Mouse (Mus musculus) neural tube, embryonic 14.5 days (tissue): ENCODE data around the gene Bub1. TPM values are rescaled to one million over a fixed set of nuclear protein-coding genes. Genes with fewer than 3 reads are reported as not detected.

Experiments used
- ATAC-seq: fragments of 200-750 bp; cut with Nextera tagmentation; 2 replicates; pipeline ENCODE4 v1.8.0; 2017; ENCODE audit warnings: low read depth, mild to moderate bottlenecking, moderate TSS enrichment, moderate library complexity
- H3K27ac ChIP-seq: fragments of 300-500 bp; sonication (generic); 2 replicates; pipeline ENCODE4 v1.5.1; 2014; ENCODE audit warnings: low read depth, mild to moderate bottlenecking, control low read depth, low read length, moderate library complexity, mixed read lengths
- H3K27me3 ChIP-seq: fragments of 300-500 bp; sonication (generic); 2 replicates; pipeline ENCODE4 v1.6.1; 2014; ENCODE audit warnings: low read length; ENCODE audit not compliant: control insufficient read depth, insufficient read depth
- H3K36me3 ChIP-seq: fragments of 300-500 bp; sonication (generic); 2 replicates; pipeline ENCODE4 v1.6.1; 2014; ENCODE audit warnings: low read length, mixed read lengths; ENCODE audit not compliant: control insufficient read depth, insufficient read depth
- H3K4me1 ChIP-seq: fragments of 300-500 bp; sonication (generic); 2 replicates; pipeline ENCODE4 v1.6.1; 2014; ENCODE audit warnings: low read length; ENCODE audit not compliant: control insufficient read depth, insufficient read depth
- H3K4me2 ChIP-seq: fragments of 300-500 bp; sonication (generic); 2 replicates; pipeline ENCODE4 v1.6.1; 2014; ENCODE audit warnings: mild to moderate bottlenecking, low read depth, low read length, control low read depth
- H3K4me3 ChIP-seq: fragments of 300-500 bp; sonication (generic); 2 replicates; pipeline ENCODE4 v1.5.1; 2014; ENCODE audit warnings: low read depth, low read length, control low read depth, mixed read lengths
- H3K9ac ChIP-seq: fragments of 300-500 bp; sonication (generic); replicated peaks from 2 replicates; pipeline ENCODE4 v1.6.1; 2014; ENCODE audit warnings: low read depth, mild to moderate bottlenecking, control low read depth, low read length, mixed read lengths
- H3K9me3 ChIP-seq: fragments of 300-500 bp; sonication (generic); 2 replicates; pipeline ENCODE4 v1.6.1; 2016; ENCODE audit warnings: low read length; ENCODE audit not compliant: control insufficient read depth
- WGBS: fragments of 180-500 bp; shearing (Covaris S2); extraction: QIAGEN DNeasy Blood & Tissue Kit; methylation state at CpG from one replicate; pipeline ENCODE4 v1.1.7; 2014; 5-methylcytosine and 5-hydroxymethylcytosine counted together
- polyA plus RNA-seq: library from polyadenylated mRNA; unstranded; fragments of >200 nt; fragmentation: Nextera tagmentation; extraction: Ambion mirVana; gene quantifications from 2 replicates; pipeline ENCODE4 v1.2.1, GENCODE M21; 2014

Gene Bub1
- polyA plus RNA-seq: 1.9 and 2.8 TPM in 2 replicates

DNA sequence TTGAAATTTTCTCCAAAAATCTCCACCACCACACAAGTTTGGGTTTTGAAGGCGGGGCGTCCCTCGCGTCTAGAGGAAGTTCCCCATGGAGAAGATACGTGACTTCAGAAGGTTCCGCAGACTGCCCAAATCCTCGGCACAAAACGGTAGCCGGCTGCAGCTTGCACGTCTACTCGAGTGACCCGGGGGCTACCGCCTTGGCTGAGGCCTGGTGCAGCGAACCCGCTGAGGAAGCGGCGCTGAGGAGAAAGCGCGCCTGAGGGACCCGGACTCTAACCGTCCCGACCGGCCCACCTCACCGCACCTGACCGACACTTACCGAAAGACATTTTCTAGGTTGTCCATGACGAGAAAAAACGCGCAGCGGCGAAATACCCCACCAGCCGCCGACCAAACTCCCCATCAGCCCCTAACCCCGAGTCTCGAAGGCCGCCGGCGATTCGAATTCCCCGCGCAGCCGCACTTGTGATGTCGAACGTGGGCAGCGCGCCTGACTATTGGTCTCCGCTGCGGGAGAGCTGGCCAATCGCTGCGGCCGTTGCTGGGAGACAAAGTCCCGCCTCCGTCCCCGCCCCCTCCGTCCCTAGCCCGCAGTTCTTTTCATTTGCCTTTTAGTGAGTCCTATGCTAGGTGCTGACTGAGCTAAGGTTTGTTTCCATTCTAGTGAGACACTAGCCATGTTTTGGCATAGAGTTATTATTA lies at the start of gene Bub1:
Gene Bub1, minus strand, starts transcription at position 465 of the 702 bp plus-strand sequence.
- H3K4me2 ChIP-seq: peak within 1 kb of the TSS; percentile 51
- peak within 1 kb of the TSS; percentile 38 for H3K4me3 ChIP-seq
- no peaks in the 10 kb centered on the region for H3K36me3 ChIP-seq
- no peaks in the 10 kb centered on the region for H3K27me3 ChIP-seq
- peak within 1 kb of the TSS; percentile 29; the same call in 1 of the 2 replicates for H3K9ac ChIP-seq
- under 1% methylated on average over 56 of the region's 56 CpGs for WGBS
- H3K9me3 ChIP-seq: no peaks in the 10 kb centered on the region
- H3K4me1 ChIP-seq: no peaks in the 10 kb centered on the region
- H3K27ac ChIP-seq: no peak within 1 kb of the TSS
- ATAC-seq: peak; percentile 100

DNA sequence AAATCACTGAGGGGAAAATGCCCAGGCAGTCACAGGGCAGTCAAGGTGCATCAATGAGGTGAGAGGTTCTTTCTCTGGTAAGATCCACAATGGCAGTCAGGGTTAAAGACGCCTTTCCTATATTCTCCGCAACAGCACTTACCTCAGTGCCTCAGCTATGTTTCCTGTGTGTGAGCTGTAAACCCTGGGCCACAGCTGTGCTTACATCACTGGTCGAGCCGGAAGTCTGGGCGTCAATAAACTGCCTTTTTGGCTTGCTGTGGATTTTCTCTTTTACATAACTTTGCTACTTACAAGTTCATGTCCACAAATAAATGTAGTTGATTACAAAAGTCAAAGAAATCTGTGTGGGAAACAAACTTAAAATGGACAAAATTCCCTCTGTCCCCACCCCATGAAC lies 49.4 kb upstream of the Bub1 start:
- ATAC-seq: no peak
- no peaks in the 10 kb centered on the region for H3K9me3 ChIP-seq
- WGBS: 81% methylated on average over 5 of the region's 5 CpGs
- no peak overlapping the region for H3K4me2 ChIP-seq
- no peaks in the 10 kb centered on the region for H3K36me3 ChIP-seq
- H3K27me3 ChIP-seq: no peaks in the 10 kb centered on the region
- H3K4me1 ChIP-seq: no peaks in the 10 kb centered on the region
- no peak overlapping the region for H3K9ac ChIP-seq
- H3K4me3 ChIP-seq: no peak overlapping the region
- H3K27ac ChIP-seq: no peak overlapping the region

DNA sequence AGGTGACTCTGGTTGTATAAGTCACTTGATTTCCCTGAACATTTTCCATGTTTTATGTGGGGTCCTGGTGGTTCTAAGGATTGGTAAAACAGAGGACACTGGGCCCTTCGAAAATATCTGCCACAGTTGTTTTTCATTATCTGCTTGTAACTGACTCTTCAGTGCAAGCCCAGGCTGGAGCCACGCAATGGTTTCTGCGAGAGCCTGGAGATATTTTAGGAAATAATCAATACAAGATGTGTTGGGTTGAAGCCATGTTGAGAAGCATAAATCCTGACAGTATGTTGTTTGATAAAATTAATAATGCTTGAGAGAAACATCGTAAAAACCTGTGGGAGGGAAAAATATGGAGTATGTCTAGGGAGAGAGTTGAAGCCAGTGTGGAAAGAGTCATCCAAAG lies 32.7 kb upstream of the Bub1 start:
- Histone ChIP-seq H3K27ac (no peak overlapping the region), H3K36me3 (no peaks in the 10 kb centered on the region), H3K9ac (no peak overlapping the region), H3K4me2 (no peak overlapping the region), H3K9me3 (no peaks in the 10 kb centered on the region), H3K27me3 (no peaks in the 10 kb centered on the region), H3K4me1 (no peaks in the 10 kb centered on the region), H3K4me3 (no peak overlapping the region)
- WGBS: 78% methylated on average over 4 of the region's 4 CpGs
- ATAC-seq: no peak

DNA sequence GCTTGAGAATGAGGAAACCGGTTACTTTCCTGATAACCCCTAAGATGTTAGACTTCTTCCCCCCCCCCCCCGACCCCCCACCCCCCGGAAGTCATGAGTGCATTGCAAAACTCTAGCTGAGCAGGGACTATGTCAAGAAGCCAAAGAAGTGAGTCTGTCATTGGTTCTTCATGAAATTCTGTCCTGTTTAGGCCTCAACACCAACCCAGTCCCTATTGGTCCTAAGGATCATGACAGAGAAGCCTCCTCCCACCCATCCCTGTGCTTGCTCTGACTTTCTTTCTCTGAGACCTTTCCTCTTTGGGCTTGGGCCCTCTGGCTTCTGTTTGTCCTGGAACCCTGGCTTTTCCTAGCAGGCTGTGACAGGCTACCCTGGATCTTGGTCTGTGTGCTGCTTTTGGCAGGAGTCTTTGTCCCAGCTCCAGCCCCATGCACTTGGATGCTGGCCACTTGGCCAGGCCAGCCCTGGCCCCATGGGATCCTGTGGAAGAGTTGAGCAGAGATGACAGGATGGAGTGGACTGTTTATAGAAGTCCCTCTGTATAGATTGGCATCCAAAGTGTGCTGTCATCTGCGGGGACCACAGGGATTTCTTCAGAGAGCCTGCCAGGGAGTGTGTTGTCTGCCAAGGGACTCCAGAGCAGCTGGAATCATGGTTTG lies 22.8 kb upstream of the Bub1 start:
- H3K4me3 ChIP-seq: no peak overlapping the region
- no peak overlapping the region for H3K4me2 ChIP-seq
- no peaks in the 10 kb centered on the region for H3K27me3 ChIP-seq
- no peaks in the 10 kb centered on the region for H3K9me3 ChIP-seq
- H3K9ac ChIP-seq: no peak overlapping the region
- no peaks in the 10 kb centered on the region for H3K4me1 ChIP-seq
- H3K36me3 ChIP-seq: no peaks in the 10 kb centered on the region
- H3K27ac ChIP-seq: no peak overlapping the region
- 74% methylated on average over 4 of the region's 4 CpGs for WGBS
- no peak; the same call in 1 of the 2 replicates for ATAC-seq

DNA sequence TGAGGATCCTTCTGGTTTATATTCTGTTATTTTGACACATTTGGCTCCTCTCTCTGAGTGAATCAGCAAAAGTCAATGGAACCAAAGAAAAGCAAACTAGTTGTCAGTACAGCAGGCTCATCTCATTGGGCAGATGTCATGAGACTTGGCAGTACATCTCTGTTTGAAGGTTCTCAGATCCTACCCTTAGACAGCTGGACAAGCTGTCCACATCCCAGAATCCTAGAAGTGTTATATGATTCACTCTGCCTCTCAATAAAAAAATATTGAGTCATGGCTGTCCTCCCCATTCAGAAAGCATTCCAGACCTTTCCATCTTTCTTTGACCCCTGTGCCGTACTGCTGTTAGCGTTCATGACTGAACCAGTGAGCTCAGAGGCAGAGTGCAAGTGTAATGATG lies 18.7 kb upstream of the Bub1 start:
- Histone ChIP-seq H3K4me1 (no peaks in the 10 kb centered on the region), H3K27ac (no peak overlapping the region), H3K9ac (no peak overlapping the region), H3K27me3 (no peaks in the 10 kb centered on the region), H3K36me3 (no peaks in the 10 kb centered on the region), H3K9me3 (no peaks in the 10 kb centered on the region), H3K4me2 (no peak overlapping the region), H3K4me3 (no peak overlapping the region)
- WGBS: 87% methylated on average over 2 of the region's 2 CpGs
- no peak for ATAC-seq

DNA sequence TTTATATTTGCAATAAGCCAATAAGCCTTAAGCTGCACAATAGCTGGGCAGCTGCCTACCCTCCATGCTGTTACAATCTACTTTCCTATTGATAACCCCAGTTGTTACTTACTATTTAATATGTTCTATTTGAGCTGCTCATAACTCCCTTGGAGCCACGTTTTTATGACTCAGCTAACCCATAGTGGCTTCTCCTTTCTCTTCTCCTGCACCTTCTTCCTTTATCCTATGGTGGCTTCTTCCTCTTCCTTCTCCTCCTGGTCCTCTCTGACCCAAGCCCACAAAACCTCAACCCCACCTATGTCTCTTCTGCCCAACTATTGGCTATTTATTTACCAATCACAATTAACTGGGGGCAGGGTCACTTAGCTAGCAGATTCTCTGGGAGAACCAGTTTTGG lies 14.9 kb upstream of the Bub1 start:
- H3K4me2 ChIP-seq: no peak overlapping the region
- no peaks in the 10 kb centered on the region for H3K36me3 ChIP-seq
- H3K9ac ChIP-seq: no peak overlapping the region
- 32% methylated on average over 1 of the region's 1 CpGs for WGBS
- no peaks in the 10 kb centered on the region for H3K27me3 ChIP-seq
- no peak for ATAC-seq
- H3K9me3 ChIP-seq: no peaks in the 10 kb centered on the region
- no peak overlapping the region for H3K4me3 ChIP-seq
- no peaks in the 10 kb centered on the region for H3K4me1 ChIP-seq
- H3K27ac ChIP-seq: no peak overlapping the region

DNA sequence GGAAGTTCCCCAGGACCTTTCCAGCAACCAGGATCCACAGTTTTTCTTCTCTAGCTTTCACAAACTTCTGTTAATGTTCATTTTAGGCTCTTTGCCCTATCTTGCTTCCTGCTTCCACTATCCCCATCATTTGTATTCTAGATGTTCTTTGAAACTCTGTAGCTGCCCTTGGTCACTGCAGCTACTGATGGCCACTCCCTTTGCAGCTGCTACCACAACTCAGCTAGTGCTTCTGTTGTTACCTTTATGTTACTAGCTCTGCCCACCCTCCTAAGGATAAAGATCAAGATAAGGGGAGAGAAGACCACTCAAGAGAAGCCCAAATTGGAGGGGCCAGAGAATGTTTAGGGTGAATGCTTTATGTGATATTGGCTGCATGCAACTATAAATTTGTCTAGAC lies 14.3 kb upstream of the Bub1 start:
- Histone ChIP-seq H3K9me3 (no peaks in the 10 kb centered on the region), H3K4me3 (no peak overlapping the region), H3K9ac (no peak overlapping the region), H3K4me1 (no peaks in the 10 kb centered on the region), H3K27me3 (no peaks in the 10 kb centered on the region), H3K4me2 (no peak overlapping the region), H3K36me3 (no peaks in the 10 kb centered on the region), H3K27ac (no peak overlapping the region)
- ATAC-seq: no peak

DNA sequence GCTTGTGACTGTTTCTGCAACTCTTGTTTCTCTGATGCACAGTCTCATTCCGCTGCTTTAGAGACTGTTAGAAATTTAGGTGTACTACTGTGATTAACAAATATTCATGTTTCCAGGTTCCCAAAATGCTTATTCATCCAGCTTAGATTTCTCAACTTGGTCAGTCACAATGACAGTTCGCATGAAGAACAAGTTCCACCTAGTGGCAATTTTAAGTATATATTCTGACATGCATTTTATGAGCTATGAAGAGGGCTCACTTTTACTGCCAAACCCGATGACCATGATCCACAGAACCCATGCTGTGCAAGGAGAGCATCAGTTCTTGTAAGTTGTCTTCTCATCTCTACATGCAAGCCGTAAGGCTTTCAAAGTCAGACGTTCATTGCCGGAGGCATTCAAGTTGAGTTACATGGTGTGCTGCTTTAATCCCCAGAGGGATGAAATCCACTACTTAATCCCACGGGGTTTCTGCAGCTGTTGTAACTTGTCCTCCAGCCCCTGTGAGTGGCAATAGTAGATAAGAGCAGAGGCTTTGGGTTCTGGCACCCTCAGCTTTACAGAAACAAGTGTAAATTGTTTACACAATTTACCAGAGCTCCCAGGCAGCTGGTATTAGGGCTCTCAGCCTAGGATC lies 13.8 kb upstream of the Bub1 start:
- Histone ChIP-seq H3K9me3 (no peaks in the 10 kb centered on the region), H3K4me1 (no peaks in the 10 kb centered on the region)

DNA sequence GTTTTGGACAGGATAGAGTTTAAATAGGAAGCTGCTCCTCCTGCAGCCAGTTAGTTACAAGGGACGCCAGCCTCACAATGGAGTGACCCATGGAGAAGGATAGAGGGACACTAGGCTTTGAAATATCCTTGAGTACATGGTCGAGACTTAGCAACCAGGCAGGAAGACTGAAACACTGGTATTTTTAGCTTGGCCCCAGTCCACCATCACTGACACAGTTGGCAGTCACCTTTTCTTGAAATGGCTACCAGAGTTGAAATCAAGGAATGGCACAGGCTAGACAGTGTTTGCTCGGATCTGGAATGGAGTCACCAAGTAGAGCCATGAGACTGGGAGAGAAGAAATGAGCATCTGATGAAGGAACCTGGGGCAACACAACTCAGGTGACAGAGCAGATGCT lies 10.8 kb upstream of the Bub1 start:
- H3K4me3 ChIP-seq: no peak overlapping the region
- 73% methylated on average over 3 of the region's 3 CpGs for WGBS
- no peak for ATAC-seq
- no peaks in the 10 kb centered on the region for H3K36me3 ChIP-seq
- H3K4me1 ChIP-seq: no peaks in the 10 kb centered on the region
- H3K27me3 ChIP-seq: peaks cover 5% of the 10 kb centered on the region; the same call in 1 of the 2 replicates
- H3K9me3 ChIP-seq: no peaks in the 10 kb centered on the region
- H3K4me2 ChIP-seq: no peak overlapping the region
- no peak overlapping the region for H3K9ac ChIP-seq
- H3K27ac ChIP-seq: no peak overlapping the region

More for the DNA sequence above, 13.8 kb upstream of the Bub1 start:
- no peak overlapping the region for H3K27ac ChIP-seq
- no peak overlapping the region for H3K9ac ChIP-seq
- WGBS: 68% methylated on average over 7 of the region's 7 CpGs
- no peak for ATAC-seq
- no peaks in the 10 kb centered on the region for H3K27me3 ChIP-seq
- H3K4me2 ChIP-seq: no peak overlapping the region
- no peaks in the 10 kb centered on the region for H3K36me3 ChIP-seq
- no peak overlapping the region for H3K4me3 ChIP-seq
